Mouse (Mus musculus): Measurements from ENCODE around the gene Nup98.

DNA sequence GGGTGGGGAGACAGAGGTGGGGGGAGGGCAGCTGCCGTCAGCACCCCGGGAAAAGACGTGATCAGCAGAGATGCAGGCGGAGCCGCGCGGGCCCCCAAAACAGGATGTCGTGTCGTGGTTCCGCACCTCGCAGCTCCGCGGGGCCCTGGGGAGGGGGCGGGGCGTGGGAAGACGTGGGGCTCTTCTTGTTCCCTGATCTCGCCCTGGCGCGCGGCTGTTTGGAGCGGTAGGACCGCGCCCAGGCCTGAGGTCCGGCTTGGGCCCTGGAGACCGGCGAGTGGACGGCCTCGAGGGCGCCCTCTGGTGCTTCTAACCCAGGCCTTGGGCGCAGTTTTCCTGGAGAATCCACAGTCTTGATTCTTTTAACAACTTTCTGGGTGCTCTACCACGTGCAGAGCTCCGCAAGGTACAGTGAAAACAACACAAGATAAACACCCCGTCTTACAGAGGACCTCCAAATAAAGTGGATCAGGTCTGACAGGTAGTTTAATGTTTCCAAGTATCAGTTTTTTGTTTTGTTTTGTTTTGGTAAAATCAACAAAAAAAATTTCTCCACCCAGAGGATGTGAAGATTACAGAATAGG is 40.7 kb upstream of the Nup98 start:
- TF ChIP-seq EP300 (IDR thresholded peaks at IDR 0.05; ENCODE audit: low read depth) (no peak), CTCF (IDR thresholded peaks at IDR 0.05; ENCODE audit: low read depth) (peak; percentile 94)

All from liver, embryonic 14.5 days (tissue).